Mouse (Mus musculus) megakaryocyte-erythroid progenitor cell, adult 5 weeks (primary cell): ENCODE results near the gene Ckap2l. TPM values are rescaled to one million over a fixed set of nuclear protein-coding genes. Genes with fewer than 3 reads are reported as not detected.

ENCODE experiments used
- polyA plus RNA-seq: library from polyadenylated mRNA; stranded (reverse); fragments of >175 nt; gene quantifications from 2 replicates; pipeline ENCODE4 v1.2.3, GENCODE M21; 2012

Ckap2l gene
- 24.0 and 33.4 TPM in 2 replicates for polyA plus RNA-seq

GRCm38 (mm10) chr2:129296671-129297588 lies at the start of gene Ckap2l:
Ckap2l (minus strand) TSS chr2:129297212.

GRCm38 (mm10) chr2:129309836-129310235 lies 12.8 kb upstream of the Ckap2l start, which contains the start of gene Il1a:
Il1a (minus strand) TSS chr2:129309972.

Other genes with a start within 250 kb of the Ckap2l start
- not detected in 2 replicates for gene Vinac1, start 249.0 kb downstream of the Ckap2l start, polyA plus RNA-seq
- 1.8 and 2.5 TPM in 2 replicates for gene Ttl, start 231.3 kb downstream of the Ckap2l start, polyA plus RNA-seq
- gene Polr1b, start 196.2 kb downstream of the Ckap2l start, polyA plus RNA-seq, result 18.3 and 19.6 TPM in 2 replicates
- gene Chchd5, start 167.5 kb downstream of the Ckap2l start, polyA plus RNA-seq, result 15.5 and 18.2 TPM in 2 replicates
- gene Slc20a1, start 98.4 kb downstream of the Ckap2l start, polyA plus RNA-seq, result 54.0 and 79.7 TPM in 2 replicates
- 0.04 TPM in 1 of 2 replicates, not detected in the other for gene Il1a, start 12.8 kb upstream of the Ckap2l start, polyA plus RNA-seq
- gene Il1b, start 73.9 kb upstream of the Ckap2l start, polyA plus RNA-seq, result 0.32 TPM in 1 of 2 replicates, not detected in the other
- gene F830045P16Rik, start 239.4 kb upstream of the Ckap2l start, polyA plus RNA-seq, result not detected in 2 replicates